Mouse (Mus musculus) intestine, postnatal 0 days (tissue): ENCODE measurements around the gene Pitpnm2. TPM values are rescaled to one million over a fixed set of nuclear protein-coding genes. Genes with fewer than 3 reads are reported as not detected.

ENCODE experiments used
- ATAC-seq: fragments of 200-750 bp; cut with Nextera tagmentation; 2 replicates; pipeline ENCODE4 v1.8.0; 2017; ENCODE audit warnings: mild to moderate bottlenecking, moderate TSS enrichment, moderate library complexity
- H3K27ac ChIP-seq: fragments of 300-500 bp; sonication (generic); 2 replicates; pipeline ENCODE4 v1.5.1; 2014; ENCODE audit warnings: mild to moderate bottlenecking, low read depth, low read length, moderate library complexity
- H3K27me3 ChIP-seq: fragments of 300-500 bp; sonication (generic); replicated peaks from 2 replicates; pipeline ENCODE4 v1.6.1; 2014; ENCODE audit warnings: low read length, mixed read lengths; ENCODE audit not compliant: control insufficient read depth, insufficient read depth
- H3K36me3 ChIP-seq: fragments of 300-500 bp; sonication (generic); 2 replicates; pipeline ENCODE4 v1.6.1; 2014; ENCODE audit warnings: mild to moderate bottlenecking, moderate library complexity; ENCODE audit not compliant: control insufficient read depth, insufficient read depth
- H3K4me1 ChIP-seq: fragments of 300-500 bp; sonication (generic); replicated peaks from 2 replicates; pipeline ENCODE4 v1.6.1; 2014; ENCODE audit warnings: antibody characterized with exemption, low read length, mixed read lengths; ENCODE audit not compliant: control insufficient read depth, insufficient read depth
- H3K4me2 ChIP-seq: fragments of 300-500 bp; sonication (generic); replicated peaks from 2 replicates; pipeline ENCODE4 v1.6.1; 2014; ENCODE audit warnings: low read depth, mild to moderate bottlenecking, moderate library complexity
- H3K4me3 ChIP-seq: fragments of 300-500 bp; sonication (generic); 2 replicates; pipeline ENCODE4 v1.5.1; 2014; ENCODE audit warnings: low read depth, low read length
- H3K9ac ChIP-seq: fragments of 300-500 bp; sonication (generic); 2 replicates; pipeline ENCODE4 v1.6.1; 2014; ENCODE audit warnings: mild to moderate bottlenecking, low read depth, low read length
- H3K9me3 ChIP-seq: fragments of 300-500 bp; sonication (generic); 2 replicates; pipeline ENCODE4 v1.6.1; 2016; ENCODE audit warnings: mixed run types; ENCODE audit not compliant: control insufficient read depth
- CTCF ChIP-seq: sonication (generic); IDR thresholded peaks from 2 replicates; pipeline ENCODE4 v1.5.1; 2016; ENCODE audit warnings: low read depth, mild to moderate bottlenecking, control low read depth, antibody characterized with exemption, moderate library complexity
- WGBS: fragments of 180-500 bp; shearing (Covaris S2); extraction: QIAGEN DNeasy Blood & Tissue Kit; methylation state at CpG from one replicate; pipeline ENCODE4 v1.1.7; 2014; 5-methylcytosine and 5-hydroxymethylcytosine counted together
- polyA plus RNA-seq: library from polyadenylated mRNA; unstranded; fragments of >200 nt; fragmentation: Nextera tagmentation; extraction: Ambion mirVana; gene quantifications from 2 replicates; pipeline ENCODE4 v1.2.1, GENCODE M21; 2015

Pitpnm2 gene
- polyA plus RNA-seq, 1 experiment from 2014 or later: 1.5 TPM

DNA sequence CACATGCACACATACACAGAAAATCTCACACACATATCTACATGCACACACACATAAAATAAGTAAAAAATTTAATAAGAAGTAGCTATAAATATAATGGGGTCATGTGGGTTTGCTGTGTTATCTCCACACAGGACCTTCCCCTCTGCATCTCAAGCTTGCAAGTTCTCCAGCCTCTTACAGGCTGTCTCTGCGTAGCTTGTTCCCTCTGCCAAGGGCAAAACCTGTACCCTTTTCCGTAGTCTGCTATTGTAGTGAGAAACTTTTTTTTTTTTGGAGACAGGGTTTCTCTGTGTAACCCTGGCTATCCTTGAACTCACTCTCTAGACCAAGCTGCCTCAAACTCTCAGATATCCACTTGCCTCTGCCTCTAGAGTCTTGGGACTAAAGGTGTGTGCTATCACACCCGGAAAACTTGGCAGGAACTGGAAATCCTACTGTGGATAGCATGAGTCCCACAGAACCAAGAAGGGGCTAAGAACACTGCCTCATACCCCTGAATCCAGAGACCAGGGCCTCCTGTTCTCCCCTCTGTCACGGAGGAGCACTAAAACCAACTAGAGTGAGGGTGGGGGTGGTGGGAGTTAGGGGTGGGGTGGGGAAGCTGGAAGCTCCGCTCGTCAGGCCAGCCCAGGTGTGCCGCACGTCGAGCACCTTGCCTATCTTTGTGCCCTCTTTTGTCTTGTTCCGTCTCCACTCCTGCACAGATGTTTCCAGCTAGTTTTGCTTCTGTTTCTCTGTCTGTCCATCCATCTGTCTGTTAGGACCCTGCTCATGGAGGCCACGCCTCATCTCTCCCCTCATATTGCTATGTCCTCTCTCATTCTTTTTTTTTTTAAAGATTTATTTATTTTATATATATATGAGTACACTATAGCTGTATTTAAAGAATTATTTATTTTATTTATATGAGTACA lies 149.2 kb downstream of the Pitpnm2 start:
- H3K9ac ChIP-seq: no peak overlapping the region
- no peak for TF ChIP-seq CTCF
- no peaks in the 10 kb centered on the region for H3K9me3 ChIP-seq
- no peaks in the 10 kb centered on the region for H3K27me3 ChIP-seq
- no peak for ATAC-seq
- H3K4me3 ChIP-seq: no peak overlapping the region
- H3K4me2 ChIP-seq: no peak overlapping the region
- 94% methylated on average over 11 of the region's 11 CpGs for WGBS
- no peaks in the 10 kb centered on the region for H3K36me3 ChIP-seq
- H3K4me1 ChIP-seq: no peaks in the 10 kb centered on the region; the same call in 1 of the 2 replicates
- no peak overlapping the region for H3K27ac ChIP-seq

DNA sequence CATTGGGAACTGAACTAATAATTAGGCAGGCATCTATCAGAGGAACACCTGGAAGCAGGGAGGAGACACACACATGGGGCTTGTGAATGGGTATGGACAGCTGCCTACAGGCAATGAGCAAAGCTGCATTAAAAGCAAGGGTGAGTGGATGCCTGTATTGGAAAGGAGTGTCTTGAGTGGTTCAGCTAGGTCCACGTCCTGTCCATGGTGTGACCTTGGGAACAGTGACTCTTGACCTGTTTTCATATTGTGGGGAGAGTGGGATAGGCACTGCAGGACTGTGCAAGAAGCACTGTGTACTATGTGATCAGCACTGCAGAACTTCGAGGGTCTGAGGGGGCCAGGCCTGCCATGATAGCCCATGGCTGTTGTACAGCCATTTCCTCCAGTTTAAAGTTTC lies 150.6 kb downstream of the Pitpnm2 start:
- Histone ChIP-seq H3K36me3 (no peaks in the 10 kb centered on the region), H3K27ac (no peak overlapping the region), H3K27me3 (no peaks in the 10 kb centered on the region), H3K4me2 (no peak overlapping the region), H3K9me3 (no peaks in the 10 kb centered on the region), H3K4me3 (no peak overlapping the region), H3K9ac (no peak overlapping the region), H3K4me1 (no peaks in the 10 kb centered on the region; the same call in 1 of the 2 replicates)
- no peak for TF ChIP-seq CTCF
- ATAC-seq: no peak
- 85% methylated on average over 2 of the region's 2 CpGs for WGBS

DNA sequence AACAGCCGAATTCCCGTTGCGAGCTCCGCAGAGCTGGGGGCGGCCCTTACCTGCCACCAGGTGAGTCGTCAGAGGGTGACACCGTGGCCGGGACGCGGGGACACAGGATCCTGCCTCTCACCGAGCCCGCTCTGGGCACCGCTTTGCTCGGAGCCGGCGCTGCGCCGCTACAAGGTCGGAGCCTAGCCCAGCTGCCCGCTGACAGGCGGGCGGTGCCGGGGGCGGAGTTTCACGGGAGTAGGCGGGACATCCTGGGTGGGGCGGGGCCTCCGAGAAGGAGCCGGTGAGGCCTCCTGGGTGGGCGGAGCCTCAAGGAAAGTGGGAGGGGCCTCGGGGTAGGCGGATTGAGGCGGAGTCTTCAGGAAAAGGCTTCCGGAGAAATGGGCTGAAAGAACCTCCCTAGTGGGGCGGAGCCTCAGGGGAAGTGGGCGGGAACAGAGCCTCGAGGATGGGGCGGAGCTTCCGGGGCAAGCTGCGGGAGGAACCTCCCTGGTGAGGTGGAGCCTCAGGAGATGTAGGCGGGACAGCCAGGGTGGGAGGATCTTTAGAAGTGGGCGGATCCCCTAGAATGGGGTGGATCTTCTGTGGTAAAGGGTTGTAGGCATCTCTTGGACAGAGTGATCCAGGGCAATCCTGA lies 153.8 kb downstream of the Pitpnm2 start, which contains the start of gene Abcb9:
TSS of gene Abcb9 (minus strand) at position 203 of the 637 bp plus-strand sequence.
- TF ChIP-seq CTCF: no peak
- Histone ChIP-seq H3K36me3 (no peaks in the 10 kb centered on the region), H3K4me2 (peak within 1 kb of the TSS; percentile 92), H3K9ac (peak within 1 kb of the TSS; percentile 64), H3K27me3 (no peaks in the 10 kb centered on the region), H3K27ac (peak within 1 kb of the TSS; percentile 24; the same call in 1 of the 2 replicates), H3K4me3 (peak within 1 kb of the TSS; percentile 48), H3K4me1 (peaks cover 6% of the 10 kb centered on the region; the same call in 1 of the 2 replicates), H3K9me3 (no peaks in the 10 kb centered on the region)
- under 1% methylated on average over 42 of the region's 42 CpGs for WGBS
- peak; percentile 77 for ATAC-seq

DNA sequence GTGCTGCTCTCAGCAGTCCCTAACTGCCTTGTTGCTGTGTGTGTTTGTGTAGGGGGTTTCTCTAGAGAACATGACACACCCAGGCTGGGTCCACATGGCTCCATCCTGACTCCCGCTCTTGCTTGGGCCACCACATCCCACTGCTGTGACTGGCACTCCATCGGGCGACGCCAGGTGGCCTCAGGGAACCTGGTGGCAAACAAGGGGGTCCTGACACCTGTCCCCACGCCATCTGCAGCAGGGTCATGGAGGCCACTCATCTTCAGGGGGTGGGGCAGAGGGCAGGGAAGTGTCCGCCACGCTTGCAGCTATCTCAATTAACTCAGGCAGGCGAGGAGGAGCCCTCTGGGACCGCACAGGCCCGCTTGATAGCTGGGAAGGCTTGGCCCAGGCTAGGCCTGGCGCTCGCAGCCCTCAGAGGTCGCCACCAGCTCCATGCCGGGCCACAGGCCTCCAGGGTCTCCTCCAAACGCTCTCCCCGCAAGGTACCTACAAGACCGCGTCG lies 154.4 kb downstream of the Pitpnm2 start:
- Histone ChIP-seq H3K9me3 (no peaks in the 10 kb centered on the region), H3K36me3 (no peaks in the 10 kb centered on the region), H3K4me1 (peaks cover 6% of the 10 kb centered on the region; the same call in 1 of the 2 replicates), H3K4me3 (peak overlapping the region; percentile 48), H3K27ac (peak overlapping the region; percentile 24; the same call in 1 of the 2 replicates), H3K9ac (peak overlapping the region; percentile 64), H3K4me2 (peak overlapping the region; percentile 92), H3K27me3 (no peaks in the 10 kb centered on the region)
- 11% methylated on average over 19 of the region's 19 CpGs for WGBS
- no peak; the same call in 1 of the 2 replicates for TF ChIP-seq CTCF
- peak; percentile 6 for ATAC-seq

DNA sequence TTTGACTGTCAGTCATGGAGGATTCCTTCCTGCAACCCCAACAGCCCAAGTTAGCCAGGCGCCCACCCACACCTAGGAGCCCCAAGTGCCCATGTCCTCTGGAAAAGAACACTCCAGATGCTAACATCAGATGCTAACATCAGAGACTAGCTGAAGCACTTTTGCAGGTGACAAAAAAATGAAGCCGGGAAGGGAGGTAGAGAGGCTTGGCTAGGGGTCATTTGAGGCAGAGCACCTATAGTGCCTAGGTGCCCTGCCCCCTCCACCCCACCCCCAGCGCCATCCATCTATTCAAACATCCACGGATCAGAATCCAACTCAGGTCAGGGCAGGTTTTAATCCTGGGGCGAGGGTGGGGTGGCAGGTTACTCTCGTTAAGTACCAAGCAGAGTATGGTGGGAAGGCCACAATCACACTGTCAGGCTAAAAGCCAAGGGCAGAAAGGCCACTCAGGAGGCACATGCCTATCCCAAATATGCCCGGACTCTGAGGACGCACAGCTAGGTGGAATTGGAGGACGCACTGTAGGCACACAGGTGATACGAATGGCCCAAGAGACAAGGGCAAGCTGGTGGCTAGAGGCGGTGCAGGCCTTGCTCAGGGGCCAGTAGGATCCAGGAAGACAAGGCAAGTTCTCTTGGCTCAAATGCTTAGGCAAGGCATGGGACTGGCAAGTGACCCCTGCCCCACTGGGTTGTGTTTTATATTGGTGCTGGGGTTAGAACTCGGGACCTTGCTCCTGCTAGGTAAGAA lies 155.5 kb downstream of the Pitpnm2 start:
- WGBS: 88% methylated on average over 12 of the region's 12 CpGs
- no peak overlapping the region for H3K9ac ChIP-seq
- no peak overlapping the region for H3K4me2 ChIP-seq
- H3K36me3 ChIP-seq: no peaks in the 10 kb centered on the region
- no peaks in the 10 kb centered on the region for H3K9me3 ChIP-seq
- H3K27me3 ChIP-seq: no peaks in the 10 kb centered on the region
- TF ChIP-seq CTCF: no peak
- peaks cover 6% of the 10 kb centered on the region; the same call in 1 of the 2 replicates for H3K4me1 ChIP-seq
- H3K27ac ChIP-seq: no peak overlapping the region
- no peak overlapping the region for H3K4me3 ChIP-seq
- no peak for ATAC-seq
